ENCODE assay signal across 9 mouse cellular contexts in genomic region chr9:44841241-44841640, GRCm38 (mm10). TPM values are rescaled to one million over a fixed set of nuclear protein-coding genes. Genes with fewer than 3 reads are reported as not detected.
DNase-seq lines count a peak whose midpoint lies in the region; ATAC-seq and TF ChIP-seq lines count a peak whose summit lies in the region.
"Had no signal": no experiment of that assay in that cellular context is flagged by ENCODE, and none has a peak within 500 bp of the region (broad histone marks: within the 10 kb centered on the region; RNA-seq: fewer than 3 reads in every experiment).

No protein-coding gene starts in this region.

- TF ChIP-seq POLR2A in ES-Bruce4 (IDR thresholded peaks at IDR 0.05; ENCODE audit: insufficient read depth, low read length) = no peak

- H3K4me2 ChIP-seq in hindbrain, postnatal 0 days (ENCODE audit: low read depth, low read length) = no peak overlapping the region
- H3K4me2 ChIP-seq in hindbrain, embryonic 14.5 days (replicated peaks) = no peak overlapping the region
- no peak overlapping the region for H3K4me2 ChIP-seq in forebrain, embryonic 13.5 days
- H3K4me2 ChIP-seq: embryonic facial prominence, embryonic 13.5 days had no signal

- no peaks in the 10 kb centered on the region for H3K27me3 ChIP-seq in hindbrain, postnatal 0 days (ENCODE audit: insufficient read depth, low read length)
- no peaks in the 10 kb centered on the region for H3K27me3 ChIP-seq in hindbrain, embryonic 14.5 days (ENCODE audit: control insufficient read depth, insufficient read depth, low read length)
- H3K27me3 ChIP-seq in ES-Bruce4 (ENCODE audit: control insufficient read depth, insufficient read depth, low read length, poor library complexity, severe bottlenecking) = no peaks in the 10 kb centered on the region
- no peaks in the 10 kb centered on the region for H3K27me3 ChIP-seq in forebrain, embryonic 13.5 days
- H3K27me3 ChIP-seq: embryonic facial prominence, embryonic 13.5 days had no signal

- no peak overlapping the region for H3K9ac ChIP-seq in hindbrain, postnatal 0 days (replicated peaks; ENCODE audit: low read length)
- no peak overlapping the region for H3K9ac ChIP-seq in hindbrain, embryonic 14.5 days
- no peak overlapping the region for H3K9ac ChIP-seq in ES-Bruce4 (ENCODE audit: low read depth, poor library complexity, severe bottlenecking)
- no peak overlapping the region for H3K9ac ChIP-seq in forebrain, embryonic 13.5 days
- H3K9ac ChIP-seq: embryonic facial prominence, embryonic 13.5 days had no signal

- no peak for TF ChIP-seq EP300 in ES-Bruce4 (IDR thresholded peaks at IDR 0.05; ENCODE audit: insufficient read depth, low read depth, low read length)

- no peak overlapping the region for H3K27ac ChIP-seq in hindbrain, postnatal 0 days
- no peak overlapping the region for H3K27ac ChIP-seq in hindbrain, embryonic 14.5 days
- H3K27ac ChIP-seq in ES-Bruce4 (ENCODE audit: insufficient read depth, low read length) = no peak overlapping the region
- no peak overlapping the region for H3K27ac ChIP-seq in forebrain, embryonic 13.5 days
- H3K27ac ChIP-seq: embryonic facial prominence, embryonic 13.5 days had no signal

- H3K4me3 ChIP-seq in hindbrain, postnatal 0 days (ENCODE audit: low read length) = no peak overlapping the region
- no peak overlapping the region for H3K4me3 ChIP-seq in hindbrain, embryonic 14.5 days (replicated peaks; ENCODE audit: low read length)
- H3K4me3 ChIP-seq in ES-Bruce4 (ENCODE audit: low read depth, low read length) = no peak overlapping the region
- no peak overlapping the region for H3K4me3 ChIP-seq in forebrain, embryonic 13.5 days
- H3K4me3 ChIP-seq: embryonic facial prominence, embryonic 13.5 days had no signal

- 89% methylated on average over 10 of the region's 10 CpGs for WGBS in hindbrain, postnatal 0 days
- 91% methylated on average over 10 of the region's 10 CpGs for WGBS in hindbrain, embryonic 14.5 days
- WGBS in forebrain, embryonic 13.5 days = 90% methylated on average over 10 of the region's 10 CpGs

- H3K9me3 ChIP-seq in hindbrain, postnatal 0 days (ENCODE audit: low read length) = no peaks in the 10 kb centered on the region
- H3K9me3 ChIP-seq in hindbrain, embryonic 14.5 days (ENCODE audit: control insufficient read depth, low read length) = no peaks in the 10 kb centered on the region
- no peaks in the 10 kb centered on the region for H3K9me3 ChIP-seq in ES-Bruce4 (replicated peaks; ENCODE audit: control insufficient read depth, insufficient read depth, low read length, poor library complexity, severe bottlenecking)
- no peaks in the 10 kb centered on the region for H3K9me3 ChIP-seq in forebrain, embryonic 13.5 days (replicated peaks)
- H3K9me3 ChIP-seq: embryonic facial prominence, embryonic 13.5 days had no signal

- H3K36me3 ChIP-seq in hindbrain, postnatal 0 days (ENCODE audit: insufficient read depth, low read length) = peaks cover 67% of the 10 kb centered on the region
- H3K36me3 ChIP-seq in hindbrain, embryonic 14.5 days (replicated peaks; ENCODE audit: control insufficient read depth, insufficient read depth) = peaks cover 95% of the 10 kb centered on the region
- peaks cover 44% of the 10 kb centered on the region for H3K36me3 ChIP-seq in ES-Bruce4 (ENCODE audit: control insufficient read depth, insufficient read depth, low read length, poor library complexity, severe bottlenecking)
- H3K36me3 ChIP-seq in forebrain, embryonic 13.5 days (ENCODE audit: poor library complexity, severe bottlenecking) = peaks cover 91% of the 10 kb centered on the region

- DNase-seq in hindbrain, postnatal 0 days (ENCODE audit: low spot score) = peak; percentile 35
- no peak for DNase-seq in hindbrain, embryonic 14.5 days (ENCODE audit: low spot score)
- peak; percentile 17 for DNase-seq in c-Kit-positive CD71-positive TER-119-positive erythroid progenitor cells, embryonic 14.5 days (ENCODE audit: low spot score)
- DNase-seq in lung, postnatal 14 days = peak; percentile 20
- DNase-seq in ovary, postnatal 10 days (ENCODE audit: low spot score) = no peak
- no peak for DNase-seq in Muller cell, postnatal 12 days (ENCODE audit: inconsistent ontology term)

- no peaks in the 10 kb centered on the region for H3K4me1 ChIP-seq in hindbrain, postnatal 0 days (ENCODE audit: insufficient read depth, low read length)
- no peaks in the 10 kb centered on the region for H3K4me1 ChIP-seq in hindbrain, embryonic 14.5 days (replicated peaks; ENCODE audit: control insufficient read depth, insufficient read depth, low read length)
- no peaks in the 10 kb centered on the region for H3K4me1 ChIP-seq in ES-Bruce4 (ENCODE audit: control insufficient read depth, insufficient read depth, low read length)
- no peaks in the 10 kb centered on the region for H3K4me1 ChIP-seq in forebrain, embryonic 13.5 days
- H3K4me1 ChIP-seq: embryonic facial prominence, embryonic 13.5 days had no signal

- no peak for ATAC-seq in hindbrain, postnatal 0 days
- no peak for ATAC-seq in hindbrain, embryonic 14.5 days (ENCODE audit: low FRiP score)
- ATAC-seq in forebrain, embryonic 13.5 days = no peak

- peak; percentile 67 for TF ChIP-seq CTCF in hindbrain, postnatal 0 days (IDR thresholded peaks at IDR 0.05; ENCODE audit: low read depth)
- TF ChIP-seq CTCF in ES-Bruce4 (IDR thresholded peaks at IDR 0.05; ENCODE audit: low read depth, low read length) = peak; percentile 39

RNA-seq across cellular contexts. Expression of gene Ttc36, which starts 38.4 kb away (rescaled TPM):
- total RNA-seq in hindbrain, postnatal 0 days (2014; rRNA removed) = not detected in 2 replicates
- 1.7 TPM in 1 of 2 replicates, not detected in the other for polyA plus RNA-seq in hindbrain, postnatal 0 days (2015; fragmentation: Nextera tagmentation; extraction: Ambion mirVana)
- polyA plus RNA-seq in hindbrain, embryonic 14.5 days (2014; fragmentation: Nextera tagmentation; extraction: Ambion mirVana) = not detected in 2 replicates
- not detected in 2 replicates for polyA plus RNA-seq in ES-Bruce4 (2011; ENCODE audit: insufficient read depth, insufficient read length, low read depth, missing spikeins)
- 0.60 TPM in 1 of 2 replicates, not detected in the other for polyA plus RNA-seq in forebrain, embryonic 13.5 days (2015; fragmentation: Nextera tagmentation; extraction: Ambion mirVana)
- polyA plus RNA-seq: embryonic facial prominence, embryonic 13.5 days had no signal

RNA-seq across cellular contexts. Expression of gene Kmt2a, which starts 39.9 kb away (rescaled TPM):
- total RNA-seq in hindbrain, postnatal 0 days (2014; rRNA removed) = 18.7 and 20.6 TPM in 2 replicates
- 14.4 and 19.0 TPM in 2 replicates for polyA plus RNA-seq in hindbrain, postnatal 0 days (2015; fragmentation: Nextera tagmentation; extraction: Ambion mirVana)
- polyA plus RNA-seq in hindbrain, embryonic 14.5 days (2014; fragmentation: Nextera tagmentation; extraction: Ambion mirVana) = 17.1 and 19.3 TPM in 2 replicates
- 59.5 and 71.4 TPM in 2 replicates for polyA plus RNA-seq in ES-Bruce4 (2011; ENCODE audit: insufficient read depth, insufficient read length, low read depth, missing spikeins)
- 22.7 and 23.3 TPM in 2 replicates for polyA plus RNA-seq in forebrain, embryonic 13.5 days (2015; fragmentation: Nextera tagmentation; extraction: Ambion mirVana)

RNA-seq across cellular contexts. Expression of gene Tmem25, which starts 42.1 kb away (rescaled TPM):
- 26.3 and 41.3 TPM in 2 replicates for total RNA-seq in hindbrain, postnatal 0 days (2014; rRNA removed)
- polyA plus RNA-seq in hindbrain, postnatal 0 days (2015; fragmentation: Nextera tagmentation; extraction: Ambion mirVana) = 28.9 and 31.9 TPM in 2 replicates
- 14.2 and 14.3 TPM in 2 replicates for polyA plus RNA-seq in hindbrain, embryonic 14.5 days (2014; fragmentation: Nextera tagmentation; extraction: Ambion mirVana)
- 1.5 and 2.0 TPM in 2 replicates for polyA plus RNA-seq in ES-Bruce4 (2011; ENCODE audit: insufficient read depth, insufficient read length, low read depth, missing spikeins)
- 3.9 and 4.8 TPM in 2 replicates for polyA plus RNA-seq in forebrain, embryonic 13.5 days (2015; fragmentation: Nextera tagmentation; extraction: Ambion mirVana)

Comparison
In these comparisons a context has a peak if more than half of its experiments do, and no peak if none do; other contexts are left out.
1. DNase-seq: peak in hindbrain, postnatal 0 days (single experiment), c-Kit-positive CD71-positive TER-119-positive erythroid progenitor cells, embryonic 14.5 days (single experiment) and lung, postnatal 14 days (single experiment); none in hindbrain, embryonic 14.5 days (single experiment), ovary, postnatal 10 days (single experiment) and Muller cell, postnatal 12 days (single experiment).